Mouse (Mus musculus): ENCODE data around the gene Mbd6. TPM values are rescaled to one million over a fixed set of nuclear protein-coding genes. Genes with fewer than 3 reads are reported as not detected.

Gene Mbd6
- total and polyA plus RNA-seq, 3 experiments = 39.7 to 105 (median 45.0) TPM

- peak; percentile 48 for DNase-seq
Measured at GRCm38 (mm10) chr10:127262548-127263398, 26.0 kb downstream of the Mbd6 start, which contains the start of gene Kif5a. Gene Kif5a (minus strand): TSS chr10:127263348.

GRCm38 (mm10) chr10:127261706-127262547, 26.9 kb downstream of the Mbd6 start:
- DNase-seq = no peak

GRCm38 (mm10) chr10:127258489-127258888, 30.3 kb downstream of the Mbd6 start:
- no peak for DNase-seq

- DNase-seq = no peak
Measured at GRCm38 (mm10) chr10:127257790-127258189, 31.0 kb downstream of the Mbd6 start.

GRCm38 (mm10) chr10:127255625-127256345, 33.0 kb downstream of the Mbd6 start:
- peak; percentile 67 for DNase-seq

- DNase-seq = no peak
Measured at GRCm38 (mm10) chr10:127250810-127251209, 38.0 kb downstream of the Mbd6 start.

GRCm38 (mm10) chr10:127238241-127238824, 50.5 kb downstream of the Mbd6 start:
- DNase-seq = no peak

- no peak for DNase-seq
Measured at GRCm38 (mm10) chr10:127236541-127236940, 52.3 kb downstream of the Mbd6 start.

- no peak for DNase-seq
Measured at GRCm38 (mm10) chr10:127233141-127233540, 55.7 kb downstream of the Mbd6 start.

Other genes starting within 250 kb of the Mbd6 start
- 10 to 100 TPM; 17.7 to 23.0 TPM for gene Mettl1, start 247.6 kb downstream of the Mbd6 start, total RNA-seq (2021)
- 18.2 and 23.7 TPM in 2 replicates for gene Mettl1, start 247.6 kb downstream of the Mbd6 start, polyA plus RNA-seq (2012; rRNA removed)
- gene Eef1akmt3, start 247.5 kb downstream of the Mbd6 start, total RNA-seq (2021) = under 1 TPM; 0.14 to 0.69 TPM
- 0.18 and 0.23 TPM in 2 replicates for gene Eef1akmt3, start 247.5 kb downstream of the Mbd6 start, polyA plus RNA-seq (2012; rRNA removed)
- under 1 TPM; 0.28 to 0.61 TPM for gene Cyp27b1, start 240.8 kb downstream of the Mbd6 start, total RNA-seq (2021)
- 0.28 and 0.35 TPM in 2 replicates for gene Cyp27b1, start 240.8 kb downstream of the Mbd6 start, polyA plus RNA-seq (2012; rRNA removed)
- 10 to 100 TPM in 1 of 2 experiments, 1 to 10 TPM in 1; 5.4 to 12.2 TPM for gene March9, start 228.8 kb downstream of the Mbd6 start, total RNA-seq (2021)
- gene March9, start 228.8 kb downstream of the Mbd6 start, polyA plus RNA-seq (2012; rRNA removed) = 20.1 and 20.6 TPM in 2 replicates
- 100 to 1,000 TPM; 166 to 233 TPM for gene Cdk4, start 225.5 kb downstream of the Mbd6 start, total RNA-seq (2021)
- 100 and 106 TPM in 2 replicates for gene Cdk4, start 225.5 kb downstream of the Mbd6 start, polyA plus RNA-seq (2012; rRNA removed)
- 100 to 1,000 TPM; 115 to 129 TPM for gene Tspan31, start 218.8 kb downstream of the Mbd6 start, total RNA-seq (2021)
- 53.3 and 62.3 TPM in 2 replicates for gene Tspan31, start 218.8 kb downstream of the Mbd6 start, polyA plus RNA-seq (2012; rRNA removed)
- 1 to 10 TPM; 2.2 to 3.8 TPM for gene Agap2, start 213.7 kb downstream of the Mbd6 start, total RNA-seq (2021)
- 8.7 and 9.8 TPM in 2 replicates for gene Agap2, start 213.7 kb downstream of the Mbd6 start, polyA plus RNA-seq (2012; rRNA removed)
- gene Os9, start 167.9 kb downstream of the Mbd6 start, total RNA-seq (2021) = 100 to 1,000 TPM; 127 to 147 TPM
- 82.2 and 108 TPM in 2 replicates for gene Os9, start 167.9 kb downstream of the Mbd6 start, polyA plus RNA-seq (2012; rRNA removed)
- gene B4galnt1, start 123.8 kb downstream of the Mbd6 start, total RNA-seq (2021) = 10 to 100 TPM in 1 of 2 experiments, 1 to 10 TPM in 1; 8.3 to 11.6 TPM
- gene B4galnt1, start 123.8 kb downstream of the Mbd6 start, polyA plus RNA-seq (2012; rRNA removed) = 17.8 and 19.1 TPM in 2 replicates
- under 1 TPM; 0.35 to 0.58 TPM for gene Slc26a10, start 108.4 kb downstream of the Mbd6 start, total RNA-seq (2021)
- 1.1 and 2.4 TPM in 2 replicates for gene Slc26a10, start 108.4 kb downstream of the Mbd6 start, polyA plus RNA-seq (2012; rRNA removed)
- gene Arhgef25, start 98.9 kb downstream of the Mbd6 start, total RNA-seq (2021) = 10 to 100 TPM; 16.0 to 25.8 TPM
- 41.3 and 44.9 TPM in 2 replicates for gene Arhgef25, start 98.9 kb downstream of the Mbd6 start, polyA plus RNA-seq (2012; rRNA removed)
- gene Dtx3, start 93.3 kb downstream of the Mbd6 start, total RNA-seq (2021) = 10 to 100 TPM; 53.6 to 75.7 TPM
- gene Dtx3, start 93.3 kb downstream of the Mbd6 start, polyA plus RNA-seq (2012; rRNA removed) = 203 and 219 TPM in 2 replicates
- 10 to 100 TPM; 41.6 to 47.8 TPM for gene Pip4k2c, start 77.4 kb downstream of the Mbd6 start, total RNA-seq (2021)
- 21.7 and 22.5 TPM in 2 replicates for gene Pip4k2c, start 77.4 kb downstream of the Mbd6 start, polyA plus RNA-seq (2012; rRNA removed)
- 1 to 10 TPM; 6.2 to 7.8 TPM for gene Kif5a, start 25.7 kb downstream of the Mbd6 start, total RNA-seq (2021)
- 28.9 and 30.1 TPM in 2 replicates for gene Kif5a, start 25.7 kb downstream of the Mbd6 start, polyA plus RNA-seq (2012; rRNA removed)
- 100 to 1,000 TPM; 149 to 168 TPM for gene Dctn2, start 22.6 kb downstream of the Mbd6 start, total RNA-seq (2021)
- 205 and 234 TPM in 2 replicates for gene Dctn2, start 22.6 kb downstream of the Mbd6 start, polyA plus RNA-seq (2012; rRNA removed)
- gene Mars, start 22.8 kb upstream of the Mbd6 start, total RNA-seq (2021) = 100 to 1,000 TPM; 106 to 128 TPM
- 90.6 and 111 TPM in 2 replicates for gene Mars, start 22.8 kb upstream of the Mbd6 start, polyA plus RNA-seq (2012; rRNA removed)
- 1 to 10 TPM; 1.9 to 2.7 TPM for gene Arhgap9, start 32.9 kb upstream of the Mbd6 start, total RNA-seq (2021)
- gene Arhgap9, start 32.9 kb upstream of the Mbd6 start, polyA plus RNA-seq (2012; rRNA removed) = 2.7 and 3.7 TPM in 2 replicates
- gene Gli1, start 53.0 kb upstream of the Mbd6 start, total RNA-seq (2021) = 1 to 10 TPM; 2.6 to 5.0 TPM
- gene Gli1, start 53.0 kb upstream of the Mbd6 start, polyA plus RNA-seq (2012; rRNA removed) = 9.1 and 10.2 TPM in 2 replicates
- gene Inhbe, start 65.4 kb upstream of the Mbd6 start, total RNA-seq (2021) = not detected
- 0.01 and 0.02 TPM in 2 replicates for gene Inhbe, start 65.4 kb upstream of the Mbd6 start, polyA plus RNA-seq (2012; rRNA removed)
- under 1 TPM in 1 of 2 experiments, not detected in 1; 0.20 TPM for gene Inhbc, start 81.4 kb upstream of the Mbd6 start, total RNA-seq (2021)
- 0.08 TPM in 1 of 2 replicates, not detected in the other for gene Inhbc, start 81.4 kb upstream of the Mbd6 start, polyA plus RNA-seq (2012; rRNA removed)
- gene R3hdm2, start 91.3 kb upstream of the Mbd6 start, total RNA-seq (2021) = 100 to 1,000 TPM; 116 to 127 TPM
- 182 and 274 TPM in 2 replicates for gene R3hdm2, start 91.3 kb upstream of the Mbd6 start, polyA plus RNA-seq (2012; rRNA removed)
- 1 to 10 TPM in 1 of 2 experiments, under 1 TPM in 1; 0.93 to 1.8 TPM for gene Stac3, start 212.7 kb upstream of the Mbd6 start, total RNA-seq (2021)
- 1.5 and 2.5 TPM in 2 replicates for gene Stac3, start 212.7 kb upstream of the Mbd6 start, polyA plus RNA-seq (2012; rRNA removed)
- 10 to 100 TPM; 45.8 to 53.5 TPM for gene Ndufa4l2, start 225.9 kb upstream of the Mbd6 start, total RNA-seq (2021)
- gene Ndufa4l2, start 225.9 kb upstream of the Mbd6 start, polyA plus RNA-seq (2012; rRNA removed) = 86.0 and 107 TPM in 2 replicates
- gene Shmt2, start 233.4 kb upstream of the Mbd6 start, total RNA-seq (2021) = 10 to 100 TPM; 43.3 to 48.8 TPM
- gene Shmt2, start 233.4 kb upstream of the Mbd6 start, polyA plus RNA-seq (2012; rRNA removed) = 84.2 and 106 TPM in 2 replicates
- gene Nxph4, start 245.5 kb upstream of the Mbd6 start, total RNA-seq (2021) = 10 to 100 TPM in 1 of 2 experiments, 1 to 10 TPM in 1; 5.0 to 11.7 TPM
- gene Nxph4, start 245.5 kb upstream of the Mbd6 start, polyA plus RNA-seq (2012; rRNA removed) = 7.4 and 7.8 TPM in 2 replicates